Mouse (Mus musculus): ENCODE results near the gene Urad. TPM values are rescaled to one million over a fixed set of nuclear protein-coding genes. Genes with fewer than 3 reads are reported as not detected.

The Urad gene
- total RNA-seq (2014; fragmentation: Nextera tagmentation) (not detected in 2 replicates), total RNA-seq (2017) (not detected in 2 replicates)

- ATAC-seq (replicated peaks; ENCODE audit: low FRiP score, low TSS enrichment, poor library complexity, severe bottlenecking), result no peak
These were observed at the start of gene Urad for GRCm38 (mm10) chr5:147322183-147322582. Gene Urad, minus strand, starts transcription at chr5:147322440.

DNA sequence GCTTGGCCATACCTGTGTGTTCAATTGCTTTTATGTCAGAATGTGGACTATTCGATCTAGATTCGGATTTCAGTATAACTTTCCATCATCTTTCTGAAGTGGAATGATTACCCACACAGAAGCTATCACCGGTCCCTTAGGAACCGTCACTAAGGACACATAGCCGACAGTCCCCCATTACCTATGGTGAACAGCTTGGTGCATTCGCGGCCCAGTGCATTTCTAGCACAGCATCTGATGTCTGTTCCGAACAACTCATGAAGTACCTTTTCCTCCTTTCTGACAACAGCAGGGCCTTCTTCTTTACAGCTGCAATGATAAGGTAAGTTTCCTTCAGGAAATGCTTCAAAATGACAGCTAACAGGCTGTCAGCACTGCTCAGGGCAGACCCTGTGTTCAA, 48.0 kb upstream of the Urad start:
- ATAC-seq (replicated peaks; ENCODE audit: low FRiP score, low TSS enrichment, poor library complexity, severe bottlenecking), result no peak

DNA sequence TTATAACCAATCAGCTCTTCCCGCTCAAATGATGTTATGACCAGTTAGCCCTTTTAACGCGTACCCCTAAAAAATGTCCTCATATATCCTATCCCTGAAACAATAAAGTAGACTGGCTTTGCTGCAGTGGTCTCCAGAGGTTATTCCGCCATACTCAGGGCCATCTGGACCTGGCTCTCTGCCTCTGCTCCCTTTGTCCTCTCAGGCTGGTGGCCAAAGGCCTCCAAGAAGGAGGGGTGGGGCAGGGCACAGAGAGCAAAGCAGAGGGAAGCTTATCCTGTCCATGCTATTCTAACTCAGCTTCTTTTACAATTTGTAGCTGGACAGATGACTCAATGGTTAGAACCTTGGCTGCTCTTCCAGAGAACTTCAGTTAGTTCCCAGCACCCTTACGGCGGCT, 46.0 kb upstream of the Urad start:
- ATAC-seq (replicated peaks; ENCODE audit: low FRiP score, low TSS enrichment, poor library complexity, severe bottlenecking), result no peak

DNA sequence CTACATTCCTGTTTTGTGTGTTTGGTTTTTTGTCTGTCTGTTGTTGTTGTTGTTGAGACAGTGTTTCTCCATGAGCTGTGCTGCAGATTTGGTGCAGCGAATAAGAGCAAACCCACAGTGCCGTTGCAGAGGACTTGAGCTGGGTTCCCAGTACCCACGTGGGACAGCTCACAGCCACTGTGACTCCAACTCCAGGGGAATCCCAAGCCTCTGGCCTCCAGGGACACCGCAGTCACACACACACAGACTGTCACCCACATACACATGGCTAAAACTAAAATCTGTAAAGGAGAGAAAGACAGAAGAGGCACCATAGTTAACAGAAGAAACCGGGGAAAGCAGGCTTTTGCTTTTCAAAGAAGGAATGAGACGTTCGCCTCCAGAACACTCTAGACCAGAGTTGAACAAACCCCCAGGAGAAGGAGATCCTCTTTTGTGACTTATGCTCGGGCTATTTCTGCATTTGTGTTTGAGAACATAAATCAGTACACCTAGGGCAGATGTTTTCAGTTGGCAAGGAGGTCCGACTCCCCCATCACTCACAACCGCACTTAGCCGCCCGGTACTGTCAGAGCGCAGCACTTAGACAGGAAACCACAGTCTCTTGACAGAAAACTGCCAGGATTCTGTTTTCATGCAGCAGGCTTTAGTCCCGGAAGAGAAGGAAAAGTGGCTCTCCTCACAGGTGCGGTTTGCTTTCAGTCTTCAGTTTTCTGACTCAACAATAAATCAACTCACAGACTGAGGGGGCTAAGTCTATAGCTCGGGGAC, 43.9 kb upstream of the Urad start:
- 0 out of 2 replicates have a peak, but pooled peaks have one; percentile 10 for ATAC-seq (replicated peaks; ENCODE audit: low FRiP score, low TSS enrichment, poor library complexity, severe bottlenecking)

DNA sequence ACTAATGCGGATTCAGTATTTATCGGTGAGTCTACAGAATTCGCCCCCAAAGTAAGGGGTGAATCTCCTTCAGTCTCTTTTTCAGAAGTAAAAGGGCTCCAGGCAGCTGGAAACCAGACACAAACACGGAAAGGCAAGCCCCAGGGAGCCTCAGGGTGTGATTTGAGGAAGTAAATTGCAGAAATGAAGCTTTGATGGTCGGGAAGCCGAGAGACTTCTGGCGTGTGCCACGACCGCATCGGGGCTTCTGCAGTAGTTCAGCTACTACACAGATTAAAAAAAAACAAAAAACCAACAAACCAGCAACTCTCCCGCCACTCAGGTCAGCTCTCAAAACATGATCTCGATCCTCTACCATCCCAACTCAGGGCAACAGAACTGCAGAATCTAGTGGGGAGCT, 40.8 kb upstream of the Urad start:
- no peak for ATAC-seq (replicated peaks; ENCODE audit: low FRiP score, low TSS enrichment, poor library complexity, severe bottlenecking)

GRCm38 (mm10) chr5:147358481-147358880, 36.2 kb upstream of the Urad start:
- ATAC-seq (replicated peaks; ENCODE audit: low FRiP score, low TSS enrichment, poor library complexity, severe bottlenecking), result no peak

- ATAC-seq (replicated peaks; ENCODE audit: low FRiP score, low TSS enrichment, poor library complexity, severe bottlenecking), result 0 out of 2 replicates have a peak, but pooled peaks have one; percentile 58
These were observed 35.3 kb upstream of the Urad start for GRCm38 (mm10) chr5:147357536-147357935.

DNA sequence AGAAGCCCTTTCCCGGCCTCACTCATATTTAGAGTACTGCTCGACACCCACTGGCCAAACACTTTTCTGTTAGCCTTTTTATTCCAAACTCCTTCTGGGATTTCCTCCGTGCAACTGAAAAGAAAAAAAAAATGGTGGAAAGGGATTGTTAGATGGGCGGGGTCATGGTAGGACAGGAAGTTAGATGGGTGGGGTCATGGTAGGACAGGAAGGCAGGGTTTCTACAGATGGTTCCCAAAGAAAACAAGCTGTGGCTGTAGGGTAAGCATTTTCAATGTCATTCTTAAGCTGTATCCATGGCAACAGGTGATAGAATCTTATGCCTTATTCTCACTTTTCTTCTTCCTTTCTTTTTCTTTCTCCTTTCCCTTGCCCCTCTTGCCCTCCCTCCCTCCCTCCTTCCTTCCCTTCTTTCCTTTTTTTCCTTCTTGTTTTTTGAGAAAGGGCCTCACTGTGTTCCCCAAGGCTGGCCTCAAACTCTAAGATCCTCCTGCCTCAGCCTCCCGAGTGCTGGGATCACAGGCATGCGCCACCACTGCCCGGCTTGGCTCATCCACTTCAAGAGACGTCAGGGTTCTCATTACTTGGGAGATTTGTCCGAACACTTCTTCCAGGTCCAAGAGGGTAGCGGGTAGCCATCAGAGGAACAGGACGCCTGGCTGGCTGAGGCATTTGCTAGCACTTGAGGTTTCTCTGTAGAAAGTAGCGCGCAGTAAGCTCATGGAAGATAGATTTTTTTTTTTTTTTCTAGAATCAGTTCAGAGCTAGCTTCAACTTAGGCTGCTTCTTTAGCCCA, 34.2 kb upstream of the Urad start:
- no peak for ATAC-seq (replicated peaks; ENCODE audit: low FRiP score, low TSS enrichment, poor library complexity, severe bottlenecking)

GRCm38 (mm10) chr5:147355788-147356187, 33.5 kb upstream of the Urad start:
- ATAC-seq (replicated peaks; ENCODE audit: low FRiP score, low TSS enrichment, poor library complexity, severe bottlenecking), result no peak

DNA sequence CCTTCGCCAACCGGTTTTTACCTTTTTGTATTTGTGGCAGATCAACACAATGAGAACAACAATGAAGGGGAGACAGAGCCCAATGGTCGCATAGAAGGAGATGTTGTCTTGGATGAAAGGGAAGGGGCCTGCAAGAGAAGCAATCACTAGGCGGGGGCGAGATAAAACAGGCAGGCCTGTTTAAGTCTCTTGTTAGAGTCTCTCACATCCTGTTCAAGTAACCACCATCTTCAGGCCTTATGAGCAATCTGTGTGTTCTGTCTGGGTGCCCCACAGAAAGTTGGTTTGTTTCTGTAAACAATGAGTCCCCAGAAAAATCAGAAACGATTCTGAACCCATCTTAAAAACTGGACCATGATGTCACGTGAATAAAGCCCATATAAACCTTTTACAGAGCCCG, 32.7 kb upstream of the Urad start:
- no peak for ATAC-seq (replicated peaks; ENCODE audit: low FRiP score, low TSS enrichment, poor library complexity, severe bottlenecking)

- no peak for ATAC-seq (replicated peaks; ENCODE audit: low FRiP score, low TSS enrichment, poor library complexity, severe bottlenecking)
These were observed 32.0 kb upstream of the Urad start for GRCm38 (mm10) chr5:147354161-147354780.

- no peak for ATAC-seq (replicated peaks; ENCODE audit: low FRiP score, low TSS enrichment, poor library complexity, severe bottlenecking)
These were observed 29.7 kb upstream of the Urad start for GRCm38 (mm10) chr5:147351931-147352330.

DNA sequence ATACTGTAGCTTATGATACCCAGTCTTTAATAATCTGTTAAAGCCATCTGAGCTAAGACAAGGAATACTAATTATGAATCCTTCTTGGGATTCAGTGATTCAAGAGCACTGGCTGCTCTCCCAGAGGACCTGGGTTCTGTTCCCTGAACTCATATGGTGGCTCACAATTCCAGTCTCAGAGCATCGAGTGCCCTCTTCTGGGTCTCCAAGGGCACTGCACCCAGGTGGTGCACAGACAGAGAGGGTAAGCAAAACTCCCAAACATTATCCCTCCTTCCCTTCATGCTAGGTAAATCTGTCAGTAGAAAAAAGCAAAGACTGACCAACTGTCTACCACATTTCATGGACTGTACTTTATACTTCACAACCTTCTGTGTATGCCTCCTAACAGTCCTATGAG, 23.7 kb upstream of the Urad start:
- no peak for ATAC-seq (replicated peaks; ENCODE audit: low FRiP score, low TSS enrichment, poor library complexity, severe bottlenecking)

DNA sequence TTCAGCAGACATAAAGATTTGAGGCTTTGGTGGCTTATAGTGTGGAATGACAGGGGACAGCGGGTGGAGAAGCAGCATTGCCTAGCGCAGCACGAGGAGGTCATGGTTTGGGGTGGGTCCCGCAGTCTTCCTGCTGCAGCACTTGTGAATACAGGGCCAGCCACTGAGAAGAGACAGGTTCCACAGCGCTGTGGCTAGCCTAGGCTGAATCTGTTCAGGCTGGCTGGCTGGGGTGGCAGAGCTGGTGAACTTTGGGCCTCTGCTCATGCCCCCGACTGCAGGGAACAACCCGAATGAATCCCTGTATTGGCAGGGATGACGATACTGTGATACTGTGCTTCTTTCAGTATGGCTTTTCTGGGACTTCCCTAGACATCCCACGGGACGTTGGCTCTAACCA, 21.7 kb upstream of the Urad start:
- no peak for ATAC-seq (replicated peaks; ENCODE audit: low FRiP score, low TSS enrichment, poor library complexity, severe bottlenecking)

GRCm38 (mm10) chr5:147342901-147343300, 20.7 kb upstream of the Urad start:
- no peak for ATAC-seq (replicated peaks; ENCODE audit: low FRiP score, low TSS enrichment, poor library complexity, severe bottlenecking)

- peak; percentile 37 for ATAC-seq (replicated peaks; ENCODE audit: low FRiP score, low TSS enrichment, poor library complexity, severe bottlenecking)
These were observed 18.6 kb upstream of the Urad start for GRCm38 (mm10) chr5:147340741-147341414.

GRCm38 (mm10) chr5:147339560-147339959, 17.3 kb upstream of the Urad start:
- no peak for ATAC-seq (replicated peaks; ENCODE audit: low FRiP score, low TSS enrichment, poor library complexity, severe bottlenecking)

GRCm38 (mm10) chr5:147338967-147339366, 16.7 kb upstream of the Urad start:
- ATAC-seq (replicated peaks; ENCODE audit: low FRiP score, low TSS enrichment, poor library complexity, severe bottlenecking), result no peak

DNA sequence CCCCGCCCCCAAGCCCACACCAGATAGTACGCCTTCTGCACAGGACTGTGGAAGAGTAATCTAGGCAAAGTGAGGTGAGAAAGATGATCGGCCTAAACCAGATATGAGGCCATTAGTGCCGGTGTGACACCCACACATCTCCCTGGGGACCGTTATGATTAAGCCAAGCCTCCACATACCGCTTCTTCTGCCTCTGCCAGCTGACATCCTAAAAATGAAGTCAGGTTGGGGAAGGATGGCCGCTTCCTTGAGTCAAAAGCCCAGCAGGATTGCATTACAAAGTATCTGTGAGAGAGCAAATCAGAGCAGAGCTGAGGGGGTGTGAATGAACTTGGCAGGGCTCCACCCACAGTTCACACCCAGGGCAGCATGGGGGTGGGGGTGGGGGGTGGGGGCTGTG, 10.5 kb upstream of the Urad start:
- ATAC-seq (replicated peaks; ENCODE audit: low FRiP score, low TSS enrichment, poor library complexity, severe bottlenecking), result no peak

GRCm38 (mm10) chr5:147331547-147331946, 9.3 kb upstream of the Urad start:
- no peak for ATAC-seq (replicated peaks; ENCODE audit: low FRiP score, low TSS enrichment, poor library complexity, severe bottlenecking)
